Mouse (Mus musculus): ENCODE results near the gene Ggnbp2. TPM values are rescaled to one million over a fixed set of nuclear protein-coding genes. Genes with fewer than 3 reads are reported as not detected.

Gene Ggnbp2
- polyA plus RNA-seq, 1 experiment from 2014 or later = 60.3 TPM

- WGBS = 32% methylated on average over 10 of the region's 10 CpGs
- no peaks in the 10 kb centered on the region for H3K27me3 ChIP-seq (ENCODE audit: control insufficient read depth, insufficient read depth, low read length)
- H3K27ac ChIP-seq (ENCODE audit: low read length) = no peak overlapping the region
- no peak overlapping the region for H3K4me3 ChIP-seq (replicated peaks; ENCODE audit: low read length)
- H3K9me3 ChIP-seq (replicated peaks; ENCODE audit: control insufficient read depth, low read length) = no peaks in the 10 kb centered on the region
- ATAC-seq (ENCODE audit: insufficient read depth, low FRiP score) = peak; percentile 39
- H3K36me3 ChIP-seq (ENCODE audit: control insufficient read depth, insufficient read depth, low read length) = no peaks in the 10 kb centered on the region
- H3K4me2 ChIP-seq (ENCODE audit: low read depth, low read length) = no peak overlapping the region
- peaks cover 28% of the 10 kb centered on the region for H3K4me1 ChIP-seq (ENCODE audit: control insufficient read depth, insufficient read depth, low read length)
- H3K9ac ChIP-seq (ENCODE audit: low read length) = 0 out of 2 replicates have a peak overlapping the region, but pooled peaks have one; percentile 41
Observed at GRCm38 (mm10) chr11:84823484-84823897, 47.1 kb downstream of the Ggnbp2 start.

DNA sequence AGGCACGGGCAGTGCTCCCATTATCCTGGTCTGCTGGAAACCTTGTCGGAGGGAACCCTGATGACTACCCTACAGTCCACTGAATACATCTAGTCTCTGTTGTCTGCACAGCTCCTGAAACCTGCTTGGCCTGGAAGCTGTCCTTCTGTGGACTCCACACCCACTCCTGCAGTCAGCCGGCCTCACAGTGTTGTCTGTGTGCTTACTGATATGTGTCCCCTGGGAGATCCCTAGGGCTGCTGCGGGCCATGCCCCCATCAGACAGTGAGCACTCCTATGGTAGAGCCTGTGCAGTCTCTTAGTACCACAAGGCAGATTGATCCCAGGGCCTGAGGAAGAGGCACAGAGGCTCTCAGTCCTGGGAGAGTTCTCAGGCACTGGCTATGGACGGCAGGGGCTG is 48.1 kb downstream of the Ggnbp2 start:
- Histone ChIP-seq H3K9me3 (replicated peaks; ENCODE audit: control insufficient read depth, low read length) (no peaks in the 10 kb centered on the region), H3K9ac (ENCODE audit: low read length) (no peak overlapping the region; the same call in 1 of the 2 replicates), H3K4me1 (ENCODE audit: control insufficient read depth, insufficient read depth, low read length) (peaks cover 24% of the 10 kb centered on the region), H3K27me3 (ENCODE audit: control insufficient read depth, insufficient read depth, low read length) (no peaks in the 10 kb centered on the region), H3K4me3 (replicated peaks; ENCODE audit: low read length) (no peak overlapping the region), H3K4me2 (ENCODE audit: low read depth, low read length) (no peak overlapping the region), H3K36me3 (ENCODE audit: control insufficient read depth, insufficient read depth, low read length) (no peaks in the 10 kb centered on the region), H3K27ac (ENCODE audit: low read length) (no peak overlapping the region)
- 77% methylated on average over 5 of the region's 5 CpGs for WGBS
- ATAC-seq (ENCODE audit: insufficient read depth, low FRiP score) = no peak

- H3K36me3 ChIP-seq (ENCODE audit: control insufficient read depth, insufficient read depth, low read length) = no peaks in the 10 kb centered on the region
- no peaks in the 10 kb centered on the region for H3K9me3 ChIP-seq (replicated peaks; ENCODE audit: control insufficient read depth, low read length)
- no peak overlapping the region for H3K9ac ChIP-seq (ENCODE audit: low read length)
- H3K4me1 ChIP-seq (ENCODE audit: control insufficient read depth, insufficient read depth, low read length) = peaks cover 22% of the 10 kb centered on the region
- H3K27ac ChIP-seq (ENCODE audit: low read length) = no peak overlapping the region
- no peak overlapping the region for H3K4me2 ChIP-seq (ENCODE audit: low read depth, low read length)
- WGBS = 89% methylated on average over 9 of the region's 9 CpGs
- H3K4me3 ChIP-seq (replicated peaks; ENCODE audit: low read length) = no peak overlapping the region
- ATAC-seq (ENCODE audit: insufficient read depth, low FRiP score) = no peak
- no peaks in the 10 kb centered on the region for H3K27me3 ChIP-seq (ENCODE audit: control insufficient read depth, insufficient read depth, low read length)
Observed at GRCm38 (mm10) chr11:84821131-84821770, 49.4 kb downstream of the Ggnbp2 start.

GRCm38 (mm10) chr11:84818961-84819692 is 51.5 kb downstream of the Ggnbp2 start, which contains the start of gene Mrm1:
Gene Mrm1, minus strand, starts transcription at chr11:84819515.
- Histone ChIP-seq H3K36me3 (ENCODE audit: control insufficient read depth, insufficient read depth, low read length) (no peaks in the 10 kb centered on the region), H3K27ac (ENCODE audit: low read length) (peak within 1 kb of the TSS; percentile 84), H3K4me2 (ENCODE audit: low read depth, low read length) (peak within 1 kb of the TSS; percentile 87), H3K4me1 (ENCODE audit: control insufficient read depth, insufficient read depth, low read length) (peaks cover 16% of the 10 kb centered on the region), H3K27me3 (ENCODE audit: control insufficient read depth, insufficient read depth, low read length) (no peaks in the 10 kb centered on the region), H3K4me3 (replicated peaks; ENCODE audit: low read length) (peak within 1 kb of the TSS; percentile 64), H3K9ac (ENCODE audit: low read length) (peak within 1 kb of the TSS; percentile 80), H3K9me3 (replicated peaks; ENCODE audit: control insufficient read depth, low read length) (no peaks in the 10 kb centered on the region)
- under 1% methylated on average over 55 of the region's 55 CpGs for WGBS
- ATAC-seq (ENCODE audit: insufficient read depth, low FRiP score) = peak; percentile 85

DNA sequence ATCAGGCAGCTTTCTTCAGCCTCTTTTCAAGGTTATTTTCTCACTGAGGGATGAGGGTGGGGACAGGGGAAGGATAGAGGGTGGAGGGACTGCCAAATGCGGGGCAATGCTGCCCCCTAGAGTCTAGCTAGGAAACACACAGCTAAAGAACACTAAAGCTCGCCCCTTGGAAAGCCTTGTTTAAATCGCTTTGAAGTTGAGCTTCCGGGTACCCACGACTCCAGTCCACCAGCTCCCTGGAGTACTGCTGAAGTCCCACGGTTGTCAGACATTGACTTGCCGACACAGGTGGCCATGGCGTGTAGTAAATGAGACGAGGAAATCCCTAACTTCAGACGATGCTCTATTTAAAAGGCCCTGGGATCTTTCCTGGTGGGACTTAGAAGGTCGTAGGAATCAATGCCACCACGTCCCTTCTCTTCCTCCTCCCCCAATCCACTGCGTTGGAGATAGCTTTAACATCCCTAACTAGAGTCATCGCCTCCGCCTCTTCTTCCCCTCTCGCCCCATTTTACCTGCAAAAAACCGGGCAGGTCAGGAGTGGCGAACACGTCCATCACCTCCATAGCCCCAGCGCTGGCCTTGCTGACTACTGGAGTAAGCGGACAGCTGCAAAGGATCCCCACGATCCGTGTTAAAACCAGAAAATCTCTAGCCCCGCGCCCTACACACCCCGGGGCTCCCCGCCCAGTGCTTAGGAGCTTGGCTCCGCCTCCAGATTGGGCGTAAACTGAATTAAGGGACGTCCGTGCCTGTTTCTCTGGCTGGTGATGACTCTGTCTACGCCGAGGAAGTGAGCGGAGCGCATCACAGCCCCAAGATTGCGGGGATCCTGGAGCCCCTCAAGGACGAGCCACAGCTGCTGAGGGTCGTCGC is 52.3 kb downstream of the Ggnbp2 start:
- H3K9ac ChIP-seq (ENCODE audit: low read length) = peak overlapping the region; percentile 80
- ATAC-seq (ENCODE audit: insufficient read depth, low FRiP score) = peak; percentile 84
- no peaks in the 10 kb centered on the region for H3K27me3 ChIP-seq (ENCODE audit: control insufficient read depth, insufficient read depth, low read length)
- peak overlapping the region; percentile 64 for H3K4me3 ChIP-seq (replicated peaks; ENCODE audit: low read length)
- under 1% methylated on average over 39 of the region's 39 CpGs for WGBS
- H3K36me3 ChIP-seq (ENCODE audit: control insufficient read depth, insufficient read depth, low read length) = no peaks in the 10 kb centered on the region
- H3K9me3 ChIP-seq (replicated peaks; ENCODE audit: control insufficient read depth, low read length) = no peaks in the 10 kb centered on the region
- peak overlapping the region; percentile 84 for H3K27ac ChIP-seq (ENCODE audit: low read length)
- H3K4me1 ChIP-seq (ENCODE audit: control insufficient read depth, insufficient read depth, low read length) = peaks cover 12% of the 10 kb centered on the region
- peak overlapping the region; percentile 87 for H3K4me2 ChIP-seq (ENCODE audit: low read depth, low read length)

DNA sequence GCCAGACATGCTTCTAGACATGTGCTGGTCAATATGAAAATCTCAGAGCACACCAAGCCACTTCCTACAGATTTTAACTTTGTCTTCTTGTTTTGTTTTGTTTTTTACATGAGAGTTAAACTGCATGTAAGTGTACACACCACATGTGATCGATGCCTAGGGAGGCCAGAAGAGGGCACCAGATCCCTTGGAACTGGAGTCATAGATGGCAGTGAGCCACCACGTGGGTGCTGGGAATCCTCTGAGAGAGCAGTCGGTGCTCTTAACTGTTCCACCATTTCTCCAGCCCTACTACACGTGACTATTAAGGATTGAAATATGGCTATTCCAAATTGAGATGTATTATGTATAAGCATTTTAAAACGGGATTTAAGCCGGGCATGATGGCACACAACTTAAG is 53.3 kb downstream of the Ggnbp2 start:
- Histone ChIP-seq H3K4me3 (replicated peaks; ENCODE audit: low read length) (no peak overlapping the region), H3K9me3 (replicated peaks; ENCODE audit: control insufficient read depth, low read length) (no peaks in the 10 kb centered on the region), H3K27me3 (ENCODE audit: control insufficient read depth, insufficient read depth, low read length) (no peaks in the 10 kb centered on the region), H3K4me2 (ENCODE audit: low read depth, low read length) (no peak overlapping the region), H3K36me3 (ENCODE audit: control insufficient read depth, insufficient read depth, low read length) (no peaks in the 10 kb centered on the region), H3K27ac (ENCODE audit: low read length) (no peak overlapping the region), H3K4me1 (ENCODE audit: control insufficient read depth, insufficient read depth, low read length) (peaks cover 7% of the 10 kb centered on the region; the same call in 1 of the 2 replicates), H3K9ac (ENCODE audit: low read length) (no peak overlapping the region)
- ATAC-seq (ENCODE audit: insufficient read depth, low FRiP score) = no peak
- 80% methylated on average over 6 of the region's 6 CpGs for WGBS

GRCm38 (mm10) chr11:84813724-84814510 is 56.7 kb downstream of the Ggnbp2 start:
- ATAC-seq (ENCODE audit: insufficient read depth, low FRiP score) = 0 out of 2 replicates have a peak, but pooled peaks have one; percentile 14
- Histone ChIP-seq H3K9ac (ENCODE audit: low read length) (no peak overlapping the region), H3K9me3 (replicated peaks; ENCODE audit: control insufficient read depth, low read length) (no peaks in the 10 kb centered on the region), H3K4me1 (ENCODE audit: control insufficient read depth, insufficient read depth, low read length) (0 out of 2 replicates have a peak, but pooled peaks cover 4% of the 10 kb centered on the region), H3K4me2 (ENCODE audit: low read depth, low read length) (no peak overlapping the region), H3K27me3 (ENCODE audit: control insufficient read depth, insufficient read depth, low read length) (no peaks in the 10 kb centered on the region), H3K27ac (ENCODE audit: low read length) (no peak overlapping the region), H3K4me3 (replicated peaks; ENCODE audit: low read length) (no peak overlapping the region), H3K36me3 (ENCODE audit: control insufficient read depth, insufficient read depth, low read length) (no peaks in the 10 kb centered on the region)
- 56% methylated on average over 13 of the region's 13 CpGs for WGBS

- Histone ChIP-seq H3K27me3 (ENCODE audit: control insufficient read depth, insufficient read depth, low read length) (no peaks in the 10 kb centered on the region), H3K9ac (ENCODE audit: low read length) (no peak overlapping the region), H3K9me3 (replicated peaks; ENCODE audit: control insufficient read depth, low read length) (no peaks in the 10 kb centered on the region), H3K4me1 (ENCODE audit: control insufficient read depth, insufficient read depth, low read length) (no peaks in the 10 kb centered on the region), H3K27ac (ENCODE audit: low read length) (no peak overlapping the region), H3K36me3 (ENCODE audit: control insufficient read depth, insufficient read depth, low read length) (no peaks in the 10 kb centered on the region), H3K4me3 (replicated peaks; ENCODE audit: low read length) (no peak overlapping the region), H3K4me2 (ENCODE audit: low read depth, low read length) (no peak overlapping the region)
- WGBS = 82% methylated on average over 4 of the region's 4 CpGs
- ATAC-seq (ENCODE audit: insufficient read depth, low FRiP score) = no peak
Observed at GRCm38 (mm10) chr11:84804373-84804772, 66.2 kb downstream of the Ggnbp2 start.

All from stomach, embryonic 16.5 days (tissue).